Mouse (Mus musculus) lung, postnatal 36 days (tissue): ENCODE measurements at regions not wholly inside any gene's neighbourhood (a gene's known extent, or its start where the extent isn't known, plus 50 kb on each side); places are given as distances from the start of the nearest gene placed in this dataset.

ENCODE experiments used
- DNase-seq: peaks from one replicate; pipeline ENCODE4 v3.0.0; 2022; ENCODE audit warnings: mixed read lengths

DNA sequence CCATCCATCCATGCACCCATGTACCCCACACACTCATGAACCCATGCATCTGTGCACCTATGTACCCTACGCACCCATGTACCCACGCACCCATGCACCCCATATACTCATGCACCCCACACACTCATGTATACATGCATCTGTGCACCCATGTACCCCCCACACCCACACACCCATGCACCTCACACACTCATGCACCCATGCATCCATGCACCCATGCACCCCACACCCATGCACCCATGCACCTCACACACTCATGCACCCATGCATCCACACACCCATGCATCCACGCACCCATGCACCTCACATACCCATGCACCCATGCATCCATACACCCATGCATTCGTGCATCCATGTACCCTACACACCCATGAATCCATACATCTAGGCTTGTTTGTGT, 63.6 kb downstream of the 4930564D02Rik start:
- no peak for DNase-seq

GRCm38 (mm10) chr3:105131053-105131452, 64.4 kb downstream of the 4930564D02Rik start:
- DNase-seq: no peak

GRCm38 (mm10) chr3:105133011-105133410, 66.4 kb downstream of the 4930564D02Rik start:
- no peak for DNase-seq

- DNase-seq: no peak
These were observed 74.7 kb downstream of the 4930564D02Rik start for GRCm38 (mm10) chr3:105141170-105141971.

DNA sequence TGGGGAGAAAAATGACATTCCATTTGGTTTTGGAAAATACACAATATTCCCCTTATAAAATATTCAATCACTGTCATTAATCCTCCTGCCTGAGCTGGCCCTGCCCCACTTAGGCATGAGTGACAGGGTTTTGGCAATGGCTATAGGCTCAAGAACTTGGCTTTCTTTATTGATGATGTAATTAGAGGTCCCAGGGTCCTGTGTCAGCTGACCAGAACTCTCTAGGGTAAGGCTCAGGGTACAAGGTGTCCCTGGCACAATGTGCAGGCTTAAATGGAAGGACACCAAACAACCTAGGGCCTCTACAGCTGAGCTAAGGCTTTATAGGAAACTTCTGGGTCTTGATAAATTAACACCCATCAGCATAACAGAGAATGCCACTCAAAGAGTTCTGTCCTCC, 76.0 kb downstream of the 4930564D02Rik start:
- peak; percentile 7 for DNase-seq

DNA sequence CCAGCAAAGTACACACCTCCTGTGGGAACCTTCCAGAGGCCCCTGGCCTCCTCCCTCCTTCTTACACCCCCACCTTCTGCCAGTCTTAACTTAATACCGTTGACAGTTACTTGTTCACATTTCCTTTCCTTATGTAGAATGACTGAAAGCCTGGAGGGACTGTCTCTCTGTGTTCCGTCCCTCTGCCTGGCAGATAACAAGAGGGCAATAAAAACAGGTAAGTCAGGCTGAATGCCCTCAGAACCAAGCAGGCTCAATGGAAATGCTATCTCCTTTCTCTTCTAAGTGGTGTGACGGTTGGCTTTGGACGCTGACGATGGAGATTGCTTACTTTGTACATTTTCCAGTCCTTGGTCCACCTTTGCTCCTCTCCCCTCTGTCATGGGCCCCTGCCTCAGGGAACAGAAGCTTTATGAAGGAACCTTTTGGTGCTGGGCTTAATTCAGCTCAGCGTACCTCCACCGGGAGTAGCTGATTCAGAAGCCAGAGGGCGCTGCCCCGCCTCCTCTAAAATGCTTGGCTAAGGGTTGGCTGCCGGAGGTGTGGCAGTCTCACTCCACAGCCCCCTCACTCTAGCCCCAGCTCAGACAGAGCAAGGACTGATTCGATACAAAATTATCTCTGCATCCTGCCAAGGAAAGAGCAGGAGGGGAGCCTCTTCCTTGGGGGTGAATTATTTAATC, 85.0 kb downstream of the 4930564D02Rik start:
- peak; percentile 16 for DNase-seq

DNA sequence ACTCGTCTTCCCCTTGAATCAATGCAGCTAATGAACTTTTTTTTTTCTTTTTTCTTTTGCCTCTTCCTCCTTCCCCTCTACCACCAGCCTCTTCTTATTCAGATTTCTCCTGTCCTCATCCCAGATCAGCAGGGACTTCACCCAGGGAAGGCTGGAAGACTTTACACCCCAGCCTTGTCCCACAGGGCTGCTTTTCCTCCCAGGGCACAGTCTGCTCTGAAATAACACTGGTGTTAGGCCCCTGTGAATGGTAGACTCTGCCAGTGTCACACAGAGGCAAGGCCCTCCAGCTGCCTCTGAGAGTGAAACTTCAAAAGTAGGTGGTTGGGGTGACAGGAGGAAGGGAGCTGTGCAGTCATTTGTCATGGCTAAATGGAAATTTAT, 85.5 kb downstream of the 4930564D02Rik start:
- DNase-seq: no peak

DNA sequence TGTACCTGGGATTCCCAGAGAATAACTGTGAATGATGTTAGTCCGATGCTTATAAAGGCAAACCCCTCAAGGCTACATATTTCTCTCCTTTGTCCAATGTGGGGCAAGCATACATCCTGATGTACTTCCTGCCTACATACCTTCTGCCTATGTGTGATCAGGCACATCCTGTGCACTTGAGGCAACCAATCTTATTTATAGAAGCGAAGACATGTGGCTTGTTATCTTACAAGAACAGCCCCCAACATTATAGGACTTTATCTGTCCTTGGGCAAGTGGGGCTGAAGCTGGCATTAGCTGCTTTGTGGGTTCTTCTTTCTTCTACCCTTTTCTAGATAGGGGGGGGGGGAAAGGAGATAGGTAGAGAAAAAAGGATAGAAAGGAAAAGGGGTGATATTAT, 91.7 kb downstream of the 4930564D02Rik start:
- no peak for DNase-seq

DNA sequence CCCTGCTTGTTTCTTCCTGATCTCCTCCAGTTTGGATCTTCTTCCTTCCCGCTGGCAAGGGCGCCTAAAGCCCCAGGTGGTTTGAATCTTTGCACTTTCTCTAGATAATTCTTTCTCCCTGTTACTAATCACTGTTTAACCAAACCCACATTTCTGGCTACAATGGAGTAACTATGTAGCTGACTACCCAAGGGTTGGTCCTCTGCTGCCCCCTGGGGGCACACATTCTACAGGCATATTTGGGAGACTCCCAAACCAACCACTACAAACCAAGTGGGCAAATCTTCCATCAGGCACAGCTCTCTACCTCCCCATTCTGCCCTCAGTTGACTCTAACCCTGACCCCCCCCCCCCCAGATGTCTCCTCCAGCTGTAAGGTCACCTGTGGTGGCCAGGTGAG, 98.7 kb downstream of the 4930564D02Rik start:
- DNase-seq: peak; percentile 86

GRCm38 (mm10) chr3:105169117-105169516, 102.5 kb downstream of the 4930564D02Rik start:
- peak; percentile 1 for DNase-seq

DNA sequence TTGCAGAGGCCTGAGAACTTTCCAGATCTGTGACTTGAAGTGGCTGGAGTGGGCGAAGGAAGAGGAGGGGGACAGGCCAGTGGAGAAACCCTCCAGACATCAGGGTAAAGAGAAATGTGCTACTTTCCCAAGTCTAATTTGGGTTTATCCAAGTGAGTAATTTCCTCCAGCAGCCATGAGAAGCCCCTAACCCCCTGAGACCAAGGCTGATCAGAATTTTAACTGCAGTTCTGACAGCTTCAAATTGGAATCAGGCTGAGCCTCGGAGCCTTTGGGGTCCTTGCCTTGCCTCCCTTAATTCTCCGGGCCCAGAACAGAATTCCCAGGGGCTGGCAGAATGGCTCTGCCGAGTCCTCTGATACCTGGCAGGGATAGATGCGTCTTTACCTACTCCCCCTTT, 104.9 kb downstream of the 4930564D02Rik start:
- DNase-seq: no peak

DNA sequence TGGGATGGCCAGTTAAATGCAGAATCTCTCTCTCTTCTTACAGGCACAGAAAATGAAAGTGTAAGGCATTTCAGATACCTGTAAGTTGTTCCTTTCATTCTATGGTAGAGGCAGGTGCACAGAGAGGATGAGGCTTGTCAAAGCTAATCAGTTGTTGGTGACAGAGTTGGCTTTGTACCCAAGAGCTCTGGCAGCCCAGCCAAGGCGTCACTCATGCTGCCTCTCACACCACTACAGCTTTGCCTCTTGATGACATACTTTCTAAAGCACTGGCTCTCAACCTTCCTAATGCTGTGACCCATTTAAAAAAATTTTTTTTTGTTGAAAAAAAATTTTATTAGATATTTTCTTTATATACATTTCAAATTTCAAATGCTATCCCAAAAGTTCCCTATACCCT, 105.4 kb downstream of the 4930564D02Rik start:
- DNase-seq: no peak

GRCm38 (mm10) chr3:105191303-105191702, 124.7 kb downstream of the 4930564D02Rik start:
- no peak for DNase-seq

DNA sequence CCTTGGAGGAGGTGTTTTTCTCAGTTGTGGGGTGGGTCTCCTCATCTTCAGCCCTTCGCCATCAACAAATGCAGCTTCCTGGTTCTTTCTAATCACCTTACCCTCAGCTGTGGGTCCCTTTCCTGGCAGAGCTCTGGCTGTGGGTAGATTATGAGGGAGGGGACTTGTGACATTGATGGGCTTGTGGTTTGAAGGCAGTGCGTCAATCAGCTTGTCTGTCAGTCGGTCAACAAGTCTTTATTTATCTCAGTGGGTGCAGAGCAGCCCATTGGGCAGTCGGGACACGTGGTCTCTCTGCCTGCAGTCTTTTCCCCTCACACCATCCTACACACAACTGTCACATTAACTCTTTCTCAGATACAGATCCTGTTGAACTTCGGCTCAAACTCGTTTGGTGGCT, 125.2 kb downstream of the 4930564D02Rik start:
- no peak for DNase-seq

DNA sequence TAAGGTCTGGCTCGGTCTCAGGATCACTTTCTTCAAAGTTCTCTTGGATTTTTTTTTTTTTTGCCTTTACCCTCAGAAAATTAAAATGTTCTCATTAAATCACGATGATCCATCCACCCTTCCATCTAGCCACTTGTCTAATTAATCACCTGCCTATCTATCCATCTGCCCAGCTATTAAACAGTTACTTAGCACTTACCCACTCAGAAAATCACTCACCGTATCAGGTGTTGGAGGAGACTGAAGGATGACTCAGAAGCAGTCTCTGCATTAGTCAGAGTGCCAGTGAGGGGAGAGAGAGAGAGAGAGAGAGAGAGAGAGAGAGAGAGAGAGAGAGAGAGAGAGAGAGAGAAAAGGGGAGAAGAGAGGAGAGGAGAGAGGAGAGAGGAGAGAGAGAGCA, 134.1 kb downstream of the 4930564D02Rik start:
- DNase-seq: no peak

DNA sequence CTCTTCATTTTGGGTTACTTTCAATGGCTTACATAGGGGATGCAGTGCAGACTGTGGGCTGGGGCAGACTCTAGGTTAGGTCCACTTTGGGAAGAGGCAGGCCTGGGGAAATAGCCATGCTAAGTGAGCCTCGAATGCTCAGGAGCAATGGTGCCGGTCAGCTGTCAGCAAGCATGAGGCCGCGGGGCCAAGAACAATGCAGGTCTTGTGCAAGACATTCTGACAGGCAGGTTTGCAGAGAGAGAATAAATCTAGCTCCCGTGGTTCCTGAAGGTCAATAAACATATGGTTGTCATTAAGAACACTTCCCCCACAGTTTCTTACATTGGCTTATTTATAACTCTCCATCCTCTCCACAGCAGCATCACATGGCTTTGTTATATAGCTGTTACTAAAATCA, 142.5 kb downstream of the 4930564D02Rik start:
- DNase-seq: no peak

- no peak for DNase-seq
These were observed 144.4 kb downstream of the 4930564D02Rik start for GRCm38 (mm10) chr3:105211023-105211422.

DNA sequence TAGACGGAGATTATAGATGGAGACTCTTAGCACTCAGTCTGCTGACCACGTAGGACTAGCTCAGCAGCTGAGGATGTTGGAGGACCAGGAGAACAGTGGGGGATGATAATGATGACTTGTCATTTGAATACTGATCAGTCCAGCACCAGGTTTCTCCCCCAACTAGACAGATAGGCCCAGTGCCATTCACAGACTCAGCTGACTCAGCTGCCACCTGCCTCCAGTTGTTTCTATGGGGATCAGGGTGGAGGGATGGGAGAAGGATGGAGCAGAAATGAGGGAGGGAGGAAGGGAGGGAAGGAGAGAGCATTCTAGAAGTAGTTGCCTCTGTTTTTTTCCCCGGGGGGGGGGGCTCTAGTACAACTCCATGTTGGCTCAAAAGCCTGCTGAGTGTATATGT, 145.1 kb downstream of the 4930564D02Rik start:
- no peak for DNase-seq

- no peak for DNase-seq
These were observed 148.2 kb downstream of the 4930564D02Rik start for GRCm38 (mm10) chr3:105214867-105215266.

- no peak for DNase-seq
These were observed 149.1 kb downstream of the 4930564D02Rik start for GRCm38 (mm10) chr3:105215729-105216128.

GRCm38 (mm10) chr3:105219630-105220029, 153.0 kb downstream of the 4930564D02Rik start:
- DNase-seq: no peak

- DNase-seq: no peak
These were observed 154.0 kb downstream of the 4930564D02Rik start for GRCm38 (mm10) chr3:105220641-105221040.

- no peak for DNase-seq
These were observed 156.3 kb downstream of the 4930564D02Rik start for GRCm38 (mm10) chr3:105222925-105223324.

DNA sequence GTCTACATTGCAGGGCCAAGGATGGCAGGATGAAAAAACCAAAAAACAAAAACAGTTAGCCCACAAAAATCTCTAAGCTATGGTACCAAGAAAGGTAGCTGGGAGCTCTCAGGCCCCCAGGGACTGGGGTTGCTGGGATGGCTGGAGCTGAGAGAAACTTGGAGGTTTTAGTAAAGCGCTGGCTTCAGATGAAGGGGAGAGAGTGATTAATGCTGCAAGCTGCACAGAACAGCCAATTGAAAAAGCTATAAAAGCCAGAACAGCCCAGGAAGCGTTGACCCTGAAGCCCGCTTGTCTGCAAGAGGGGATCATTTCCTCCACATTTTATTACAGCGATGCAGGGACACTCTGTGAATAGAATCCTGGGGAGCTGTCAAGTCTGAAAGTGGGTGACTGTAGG, 157.0 kb downstream of the 4930564D02Rik start:
- no peak for DNase-seq
